8 mouse cellular contexts compared by ENCODE assay signal in the genomic region with DNA sequence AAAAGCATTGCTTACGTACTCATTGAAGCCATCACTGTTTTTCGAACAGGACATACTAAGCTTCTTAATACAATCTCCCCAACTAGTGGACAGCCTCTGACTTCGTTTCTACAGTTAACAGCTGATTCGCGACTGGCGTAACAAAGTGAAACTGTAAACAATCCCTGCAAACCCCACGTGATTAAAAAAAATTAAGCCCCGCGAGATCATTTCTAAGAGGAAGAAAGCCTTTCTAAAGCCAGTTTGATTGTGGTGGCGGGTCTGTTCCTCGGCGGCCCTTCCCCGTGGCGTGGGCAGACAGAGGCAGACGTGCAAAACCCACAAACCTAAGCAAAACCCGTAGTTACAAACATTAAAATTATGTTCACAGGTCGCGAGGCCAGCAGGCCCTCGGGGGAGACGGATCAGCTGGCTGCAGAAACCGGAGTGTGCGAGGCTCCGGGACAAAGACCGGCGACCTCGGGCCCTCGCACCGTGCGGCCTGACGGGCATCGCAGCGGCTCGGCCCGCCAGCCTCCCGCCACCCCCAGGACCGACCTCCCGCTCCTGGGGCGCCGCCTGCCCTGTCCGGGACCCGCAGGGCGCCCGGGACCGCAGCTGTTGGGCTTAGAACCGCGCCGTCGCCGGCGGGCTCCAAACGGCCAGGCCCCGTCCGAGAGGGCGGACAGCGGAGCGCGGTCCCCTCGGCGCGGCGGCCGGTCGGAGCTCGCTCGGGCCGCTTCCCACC. TPM values are rescaled to one million over a fixed set of nuclear protein-coding genes. Genes with fewer than 3 reads are reported as not detected.
A peak's percentile ranks its signal among the peaks of the same experiment; 100 is the strongest.
DNase-seq lines count a peak whose midpoint lies in the region; ATAC-seq and TF ChIP-seq lines count a peak whose summit lies in the region.

No protein-coding gene starts in this region.

- ATAC-seq in hindbrain, embryonic 15.5 days (ENCODE audit: low FRiP score, low read depth) = peak; percentile 10
- peak; percentile 61 for ATAC-seq in megakaryocyte, adult 5-6 weeks (ENCODE audit: poor library complexity, severe bottlenecking)

- WGBS in cerebellum, adult 2 months = under 1% methylated on average over 66 of the region's 66 CpGs
- under 1% methylated on average over 46 of the region's 66 CpGs for WGBS in hindbrain, embryonic 15.5 days

- H3K27ac ChIP-seq in cerebellum, adult 2 months (ENCODE audit: insufficient read depth, low read length) = peak overlapping the region; percentile 83
- H3K27ac ChIP-seq in hindbrain, embryonic 15.5 days (replicated peaks) = peak overlapping the region; percentile 99

- H3K36me3 ChIP-seq in hindbrain, embryonic 15.5 days = no peaks in the 10 kb centered on the region

- peak in 1 of 2 experiments; percentile 46 for DNase-seq in cerebellum, adult 2 months
- DNase-seq in cerebellum, adult 9-11 months = no peak
- DNase-seq in c-Kit-positive CD71-positive TER-119-positive erythroid progenitor cells, embryonic 14.5 days (ENCODE audit: low spot score) = peak; percentile 60
- DNase-seq in frontal cortex, postnatal 14 days (ENCODE audit: low spot score in 2 of 2) = peak; percentile 25 to 38
- DNase-seq in layer of hippocampus, postnatal 25 days (ENCODE audit: extremely low spot score in 1 of 2, low spot score in 1 of 2) = peak; percentile 26 to 46
- peak; percentile 67 for DNase-seq in retina, embryonic 14.5 days (ENCODE audit: low spot score)

- TF ChIP-seq CTCF in cerebellum, adult 2 months (IDR thresholded peaks at IDR 0.05; ENCODE audit: borderline replicate concordance, insufficient read depth, low read depth, low read length) = no peak

- H3K9ac ChIP-seq in hindbrain, embryonic 15.5 days = peak overlapping the region; percentile 89

- peak overlapping the region; percentile 64 for H3K4me2 ChIP-seq in hindbrain, embryonic 15.5 days

- H3K4me1 ChIP-seq in cerebellum, adult 2 months (ENCODE audit: control insufficient read depth, insufficient read depth, low read length) = no peaks in the 10 kb centered on the region; the same call in 1 of the 2 replicates
- peaks cover 38% of the 10 kb centered on the region for H3K4me1 ChIP-seq in hindbrain, embryonic 15.5 days (replicated peaks)

- H3K4me3 ChIP-seq in cerebellum, adult 2 months (replicated peaks; ENCODE audit: insufficient read depth, low read depth, low read length) = peak overlapping the region; percentile 99
- H3K4me3 ChIP-seq in hindbrain, embryonic 15.5 days = peak overlapping the region; percentile 76

- no peaks in the 10 kb centered on the region for H3K9me3 ChIP-seq in hindbrain, embryonic 15.5 days

- H3K27me3 ChIP-seq in cerebellum, adult 2 months (ENCODE audit: control insufficient read depth, insufficient read depth, low read length) = no peaks in the 10 kb centered on the region
- H3K27me3 ChIP-seq in hindbrain, embryonic 15.5 days = no peaks in the 10 kb centered on the region

- TF ChIP-seq POLR2A in cerebellum, adult 2 months (IDR thresholded peaks at IDR 0.05; ENCODE audit: borderline replicate concordance, insufficient read depth, low read length) = no peak

RNA-seq across cellular contexts. Expression of a gene that starts 0.5 kb away (rescaled TPM):
- 23.9 and 24.8 TPM in 2 replicates for polyA plus RNA-seq in cerebellum, adult 2 months (2012; rRNA removed)
- 41.9 and 48.6 TPM in 2 replicates for polyA plus RNA-seq in hindbrain, embryonic 15.5 days (2015; fragmentation: Nextera tagmentation; extraction: Ambion mirVana)
- total RNA-seq in layer of hippocampus, postnatal 25 days (2021) = 10 to 100 TPM; 54.3 to 64.1 TPM
- total RNA-seq in megakaryocyte, adult 5-6 weeks (2015) = 81.2 and 94.3 TPM in 2 replicates
- 87.9 and 89.8 TPM in 2 replicates for total RNA-seq in megakaryocyte, adult 5-6 weeks (2017)

RNA-seq across cellular contexts. Expression of a gene that starts 58.7 kb away (rescaled TPM):
- polyA plus RNA-seq in cerebellum, adult 2 months (2012; rRNA removed) = not detected in 2 replicates
- not detected in 2 replicates for polyA plus RNA-seq in hindbrain, embryonic 15.5 days (2015; fragmentation: Nextera tagmentation; extraction: Ambion mirVana)
- total RNA-seq in layer of hippocampus, postnatal 25 days (2021) = not detected
- total RNA-seq in megakaryocyte, adult 5-6 weeks (2015) = not detected in 2 replicates
- total RNA-seq in megakaryocyte, adult 5-6 weeks (2017) = not detected in 2 replicates
